Mouse (Mus musculus) MEL (cell line): ENCODE results near the gene Clec4b2. TPM values are rescaled to one million over a fixed set of nuclear protein-coding genes. Genes with fewer than 3 reads are reported as not detected.
"Not testable (repeated sequence)": the region's sequence is repeated elsewhere in the genome, so short reads cannot be mapped to it uniquely, and the experiment has no call there.

Experiments used
- DNase-seq: peaks from one replicate; pipeline ENCODE4 v3.0.0; 2011; ENCODE audit warnings: low read depth, low spot score
- H3K27ac ChIP-seq: 2 replicates; pipeline ENCODE4 v1.5.1; 2012; ENCODE audit warnings: low read depth, mild to moderate bottlenecking, control low read depth, low read length, moderate library complexity; ENCODE audit not compliant: control insufficient read depth
- H3K27me3 ChIP-seq, 2 experiments: fragments of 150-350 bp in 1 of 2; sonication (generic) in 1 of 2; 2 replicates each; pipeline ENCODE4 v1.6.1; 2012; ENCODE audit warnings: low read length in 2 of 2, mild to moderate bottlenecking in 2 of 2, improper control_type of control experiment in 1 of 2, moderate library complexity in 1 of 2; ENCODE audit not compliant: insufficient read depth in 2 of 2, control insufficient read depth in 1 of 2
- H3K36me3 ChIP-seq, 2 experiments: 2 replicates each; pipeline ENCODE4 v1.6.1; 2012 to 2014; ENCODE audit warnings: low read length in 2 of 2, improper control_type of control experiment in 1 of 2, inconsistent platforms in 1 of 2, mild to moderate bottlenecking in 1 of 2; ENCODE audit not compliant: insufficient read depth in 2 of 2, control insufficient read depth in 1 of 2
- H3K4me1 ChIP-seq, 2 experiments: fragments of 150-350 bp in 1 of 2; sonication (generic) in 1 of 2; 2 replicates each; pipeline ENCODE4 v1.6.1; 2012; ENCODE audit warnings: low read length in 2 of 2, improper control_type of control experiment in 1 of 2, mild to moderate bottlenecking in 1 of 2; ENCODE audit not compliant: insufficient read depth in 2 of 2, control insufficient read depth in 1 of 2
- H3K4me3 ChIP-seq, 2 experiments: fragments of 150-350 bp in 1 of 2; sonication (generic) in 1 of 2; 2 replicates each; pipeline ENCODE4 v1.5.1; 2012; ENCODE audit warnings: low read depth in 2 of 2, low read length in 2 of 2, mild to moderate bottlenecking in 2 of 2, moderate library complexity in 2 of 2, control low read depth in 1 of 2, improper control_type of control experiment in 1 of 2; ENCODE audit not compliant: control insufficient read depth in 1 of 2, insufficient read depth in 1 of 2
- H3K79me2 ChIP-seq: 2 replicates; pipeline ENCODE4 v1.6.1; 2012; ENCODE audit warnings: mild to moderate bottlenecking, low read length, moderate library complexity; ENCODE audit not compliant: control insufficient read depth, poor library complexity, insufficient read depth
- H3K9ac ChIP-seq: 2 replicates; pipeline ENCODE4 v1.6.1; 2012; ENCODE audit warnings: low read depth, mild to moderate bottlenecking, control low read depth, low read length, moderate library complexity; ENCODE audit not compliant: control insufficient read depth, poor library complexity, severe bottlenecking
- H3K9me3 ChIP-seq: fragments of 150-350 bp; sonication (generic); replicated peaks from 2 replicates; pipeline ENCODE4 v1.6.1; 2012; ENCODE audit warnings: mild to moderate bottlenecking, low read length, improper control_type of control experiment, moderate library complexity; ENCODE audit not compliant: insufficient read depth
- BHLHE40 ChIP-seq: IDR thresholded peaks from 2 replicates; pipeline ENCODE4 v1.6.1; 2012; ENCODE audit warnings: low read depth, mild to moderate bottlenecking, inconsistent platforms, low read length, improper control_type of control experiment, borderline replicate concordance
- CHD2 ChIP-seq: IDR thresholded peaks from 2 replicates; pipeline ENCODE4 v1.6.1; 2011; ENCODE audit warnings: low read length, improper control_type of control experiment
- E2F4 ChIP-seq: IDR thresholded peaks from 2 replicates; pipeline ENCODE4 v1.6.1; 2011; ENCODE audit warnings: low read depth, low read length, improper control_type of control experiment, borderline replicate concordance
- EP300 ChIP-seq, 2 experiments: IDR thresholded peaks; 2 replicates each; pipeline ENCODE4 v1.6.1; 2011; ENCODE audit warnings: improper control_type of control experiment in 2 of 2, low read length in 2 of 2, low read depth in 1 of 2, mild to moderate bottlenecking in 1 of 2
- ETS1 ChIP-seq: IDR thresholded peaks from 2 replicates; pipeline ENCODE4 v1.6.1; 2012; ENCODE audit warnings: low read depth, mild to moderate bottlenecking, inconsistent platforms, low read length, improper control_type of control experiment, moderate library complexity
- GABPA ChIP-seq: IDR thresholded peaks from 2 replicates; pipeline ENCODE4 v1.6.1; 2012; ENCODE audit warnings: low read depth, mild to moderate bottlenecking, inconsistent platforms, low read length, improper control_type of control experiment, moderate library complexity
- GATA1 ChIP-seq: IDR thresholded peaks from 2 replicates; pipeline ENCODE4 v1.6.1; 2011; ENCODE audit warnings: low read depth, low read length, improper control_type of control experiment
- JUND ChIP-seq: IDR thresholded peaks from 2 replicates; pipeline ENCODE4 v1.6.1; 2011; ENCODE audit warnings: low read depth, mild to moderate bottlenecking, improper control_type of control experiment, low read length
- KAT2A ChIP-seq: conservative IDR thresholded peaks from 2 replicates; pipeline ENCODE4 v1.6.1; 2012; ENCODE audit warnings: low read depth, low read length, improper control_type of control experiment, inconsistent platforms
- MAFK ChIP-seq: IDR thresholded peaks from 2 replicates; pipeline ENCODE4 v1.6.1; 2011; ENCODE audit warnings: low read depth, mild to moderate bottlenecking, low read length, improper control_type of control experiment, borderline replicate concordance
- MAX ChIP-seq: IDR thresholded peaks from 2 replicates; pipeline ENCODE4 v1.6.1; 2011; ENCODE audit warnings: low read length, improper control_type of control experiment
- MYB ChIP-seq: IDR thresholded peaks from 2 replicates; pipeline ENCODE4 v1.6.1; 2011; ENCODE audit warnings: mild to moderate bottlenecking, low read depth, low read length, improper control_type of control experiment
- NRF1 ChIP-seq: IDR thresholded peaks from 2 replicates; pipeline ENCODE4 v1.6.1; 2014; ENCODE audit warnings: low read depth, mild to moderate bottlenecking, inconsistent platforms, low read length, improper control_type of control experiment, moderate library complexity; ENCODE audit not compliant: poor library complexity, insufficient read depth, severe bottlenecking
- POLR2A ChIP-seq, 2 experiments: IDR thresholded peaks; 2 replicates each; pipeline ENCODE4 v1.6.1; 2011 to 2012; ENCODE audit warnings: low read length in 2 of 2, mild to moderate bottlenecking in 2 of 2, control low read depth in 1 of 2, improper control_type of control experiment in 1 of 2, low read depth in 1 of 2, moderate library complexity in 1 of 2; ENCODE audit not compliant: control insufficient read depth in 1 of 2, insufficient read depth in 1 of 2, poor library complexity in 1 of 2
- POLR2AphosphoS5 ChIP-seq: IDR thresholded peaks from 2 replicates; pipeline ENCODE4 v1.6.1; 2012; ENCODE audit warnings: low read depth, borderline replicate concordance, mild to moderate bottlenecking, inconsistent platforms, low read length, moderate library complexity, mixed read lengths
- RAD21 ChIP-seq: IDR thresholded peaks from 2 replicates; pipeline ENCODE4 v1.6.1; 2011; ENCODE audit warnings: mild to moderate bottlenecking, low read depth, low read length, improper control_type of control experiment
- SMC3 ChIP-seq: IDR thresholded peaks from 2 replicates; pipeline ENCODE4 v1.6.1; 2011; ENCODE audit warnings: low read depth, low read length, improper control_type of control experiment
- TAL1 ChIP-seq: IDR thresholded peaks from 2 replicates; pipeline ENCODE4 v1.6.1; 2012; ENCODE audit warnings: mild to moderate bottlenecking, inconsistent platforms, low read length, moderate library complexity, mixed read lengths
- TBP ChIP-seq: IDR thresholded peaks from 2 replicates; pipeline ENCODE4 v1.8.0; 2011; ENCODE audit warnings: low read depth, low read length, improper control_type of control experiment
- TCF12 ChIP-seq: IDR thresholded peaks from 2 replicates; pipeline ENCODE4 v1.6.1; 2014; ENCODE audit warnings: low read depth, mild to moderate bottlenecking, inconsistent platforms, low read length, improper control_type of control experiment, moderate library complexity
- USF1 ChIP-seq: IDR thresholded peaks from 2 replicates; pipeline ENCODE4 v1.6.1; 2014; ENCODE audit warnings: low read depth, mild to moderate bottlenecking, inconsistent platforms, low read length, improper control_type of control experiment, moderate library complexity
- ZKSCAN1 ChIP-seq: IDR thresholded peaks from 2 replicates; pipeline ENCODE4 v1.6.1; 2012; ENCODE audit warnings: low read depth, mild to moderate bottlenecking, inconsistent platforms, low read length, improper control_type of control experiment, moderate library complexity
- ZNF384 ChIP-seq: IDR thresholded peaks from 2 replicates; pipeline ENCODE4 v1.6.1; 2012; ENCODE audit warnings: low read depth, mild to moderate bottlenecking, inconsistent platforms, low read length, improper control_type of control experiment
- polyA plus RNA-seq, 2 experiments: library from polyadenylated mRNA; stranded (reverse) in 1 of 2; unstranded in 1 of 2; fragments of >175 nt in 1 of 2; fragments of >200 nt in 1 of 2; gene quantifications; 2 replicates each; pipeline versions ENCODE4 v1.2.1 to v1.2.4; 2012; ENCODE audit warnings: low replicate concordance in 2 of 2, low read depth in 1 of 2; ENCODE audit not compliant: insufficient read length in 2 of 2, insufficient read depth in 1 of 2, missing spikeins in 1 of 2
- total RNA-seq: library from RNA; depleted of rRNA; stranded (reverse); fragments of 300-350 nt; gene quantifications from 2 replicates; pipeline ENCODE4 v1.2.3, GENCODE M21; 2012

The Clec4b2 gene
- total and polyA plus RNA-seq, 3 experiments = not detected

GRCm38 (mm10) chr6:123207187-123208076 lies 34.7 kb downstream of the Clec4b2 start:
- no peak for TF ChIP-seq E2F4
- TF ChIP-seq MAFK = peak; percentile 77
- no peak for TF ChIP-seq CHD2
- no peak for TF ChIP-seq KAT2A
- no peak for TF ChIP-seq TAL1
- TF ChIP-seq NRF1 = no peak
- no peak for TF ChIP-seq TBP
- peak; percentile 47; the same call in 1 of the 2 replicates for TF ChIP-seq USF1
- TF ChIP-seq JUND = no peak
- TF ChIP-seq ZNF384 = no peak
- TF ChIP-seq MYB = no peak
- no peak for TF ChIP-seq POLR2A (IDR thresholded peaks at IDR 0.05; ENCODE audit: control insufficient read depth in 1 of 2, insufficient read depth in 1 of 2, low read depth in 1 of 2, low read length in 2 of 2, poor library complexity in 1 of 2)
- TF ChIP-seq POLR2AphosphoS5 = no peak
- TF ChIP-seq MAX = peak; percentile 39; the same call in 1 of the 2 replicates
- no peak for TF ChIP-seq ZKSCAN1
- TF ChIP-seq EP300 (IDR thresholded peaks at IDR 0.05; ENCODE audit: low read depth in 1 of 2, low read length in 2 of 2) = peak; percentile 34 to 36; a peak in 3 of 4 replicates
- TF ChIP-seq BHLHE40 = no peak
- peak; percentile 89 for TF ChIP-seq GABPA
- no peak for TF ChIP-seq SMC3
- 0 out of 2 replicates have a peak, but pooled peaks have one; percentile 14 for TF ChIP-seq TCF12
- peak; percentile 44; the same call in 1 of the 2 replicates for TF ChIP-seq ETS1
- TF ChIP-seq GATA1 = no peak
- TF ChIP-seq RAD21 = no peak
- no peak overlapping the region for H3K27ac ChIP-seq

DNA sequence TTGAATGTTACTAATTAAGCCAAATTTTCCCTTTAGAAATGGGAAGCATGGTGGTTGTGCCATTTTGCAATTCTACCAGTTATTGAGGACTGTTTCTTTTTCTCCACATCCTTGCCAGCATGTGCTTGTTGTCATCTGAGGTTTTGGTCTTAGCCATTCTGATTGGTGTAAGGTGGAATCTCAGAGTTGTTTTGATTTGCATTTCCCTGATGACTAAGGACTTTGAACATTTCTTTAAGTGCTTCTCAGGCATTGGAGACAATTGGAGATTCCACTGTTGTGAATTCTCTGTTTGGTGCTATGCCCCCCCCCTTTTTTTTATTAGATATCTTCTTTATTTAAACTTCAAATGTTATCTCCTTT lies 35.4 kb downstream of the Clec4b2 start:
- not testable (repeated sequence) for H3K9me3 ChIP-seq, H3K27me3 ChIP-seq, H3K27ac ChIP-seq, DNase-seq, H3K4me3 ChIP-seq, H3K9ac ChIP-seq, H3K4me1 ChIP-seq, H3K36me3 ChIP-seq, H3K79me2 ChIP-seq

More at GRCm38 (mm10) chr6:123207187-123208076, 34.7 kb downstream of the Clec4b2 start:
- Histone ChIP-seq H3K79me2 (no peaks in the 10 kb centered on the region), H3K9me3 (no peaks in the 10 kb centered on the region), H3K4me1 (no peaks in the 10 kb centered on the region; a peak in 1 of 4 replicates), H3K36me3 (peaks cover 0 to 2% of the 10 kb centered on the region in 2 experiments; a peak in 1 of 4 replicates), H3K27me3 (no peaks in the 10 kb centered on the region), H3K9ac (no peak overlapping the region), H3K4me3 (no peak overlapping the region)
- DNase-seq = peak; percentile 62
